In genomic region chr8:120539381-120539774, GRCm38 (mm10) we compare ENCODE assay signal across 8 mouse cellular contexts. TPM values are rescaled to one million over a fixed set of nuclear protein-coding genes. Genes with fewer than 3 reads are reported as not detected.
DNase-seq lines count a peak whose midpoint lies in the region; ATAC-seq and TF ChIP-seq lines count a peak whose summit lies in the region.

No protein-coding gene starts in this region.

- TF ChIP-seq CTCF in heart, adult 2 months (IDR thresholded peaks at IDR 0.05), result 0 out of 2 replicates have a peak, but pooled peaks have one; percentile 1
- no peak for TF ChIP-seq CTCF in liver, postnatal 0 days (IDR thresholded peaks at IDR 0.05; ENCODE audit: low read depth)
- no peak for TF ChIP-seq CTCF in olfactory bulb, adult 2 months (IDR thresholded peaks at IDR 0.05; ENCODE audit: insufficient read depth, low read depth, low read length)

- no peak overlapping the region for H3K9ac ChIP-seq in heart, adult 2 months (ENCODE audit: low read depth, low read length)
- H3K9ac ChIP-seq in liver, postnatal 0 days (replicated peaks), result peak overlapping the region; percentile 90

- H3K79me2 ChIP-seq in heart, adult 2 months (replicated peaks; ENCODE audit: control insufficient read depth, insufficient read depth, low read length), result 0 out of 2 replicates have a peak, but pooled peaks cover 2% of the 10 kb centered on the region

- H3K27ac ChIP-seq in heart, adult 2 months, result peak overlapping the region; percentile 51
- peak overlapping the region; percentile 98 for H3K27ac ChIP-seq in hindbrain, embryonic 10.5 days
- H3K27ac ChIP-seq in liver, postnatal 0 days (ENCODE audit: low read depth), result peak overlapping the region; percentile 98
- peak overlapping the region; percentile 96 for H3K27ac ChIP-seq in olfactory bulb, adult 2 months (ENCODE audit: insufficient read depth, low read depth, low read length)

- H3K27me3 ChIP-seq in heart, adult 2 months (ENCODE audit: control insufficient read depth, insufficient read depth, low read length), result no peaks in the 10 kb centered on the region
- H3K27me3 ChIP-seq in hindbrain, embryonic 10.5 days (ENCODE audit: insufficient read depth, poor library complexity, severe bottlenecking), result peaks cover 59% of the 10 kb centered on the region
- H3K27me3 ChIP-seq in liver, postnatal 0 days (ENCODE audit: insufficient read depth, low read length), result no peaks in the 10 kb centered on the region

- WGBS in heart, adult 2 months, result 40% methylated on average over 6 of the region's 6 CpGs
- WGBS in hindbrain, embryonic 10.5 days, result 30% methylated on average over 6 of the region's 6 CpGs
- 13% methylated on average over 6 of the region's 6 CpGs for WGBS in liver, postnatal 0 days (ENCODE audit: insufficient replicate concordance)
- 43% methylated on average over 6 of the region's 6 CpGs for WGBS in olfactory bulb, adult 2 months

- H3K4me3 ChIP-seq in heart, adult 2 months, result no peak overlapping the region
- H3K4me3 ChIP-seq in hindbrain, embryonic 10.5 days, result peak overlapping the region; percentile 81
- H3K4me3 ChIP-seq in liver, postnatal 0 days (ENCODE audit: low read depth, low read length), result peak overlapping the region; percentile 79
- no peak overlapping the region; the same call in 1 of the 2 replicates for H3K4me3 ChIP-seq in olfactory bulb, adult 2 months (ENCODE audit: insufficient read depth, low read depth, low read length)

- TF ChIP-seq POLR2A in heart, adult 2 months (IDR thresholded peaks at IDR 0.05; ENCODE audit: insufficient read depth, low read depth, low read length), result no peak
- no peak for TF ChIP-seq POLR2A in olfactory bulb, adult 2 months (IDR thresholded peaks at IDR 0.05; ENCODE audit: insufficient read depth, low read depth, low read length)

- no peaks in the 10 kb centered on the region for H3K36me3 ChIP-seq in heart, adult 2 months (ENCODE audit: control insufficient read depth, insufficient read depth, low read length)
- no peaks in the 10 kb centered on the region for H3K36me3 ChIP-seq in hindbrain, embryonic 10.5 days
- H3K36me3 ChIP-seq in liver, postnatal 0 days (replicated peaks; ENCODE audit: insufficient read depth, low read length), result 0 out of 2 replicates have a peak, but pooled peaks cover 3% of the 10 kb centered on the region

- H3K9me3 ChIP-seq in hindbrain, embryonic 10.5 days, result no peaks in the 10 kb centered on the region
- H3K9me3 ChIP-seq in liver, postnatal 0 days (ENCODE audit: low read length), result no peaks in the 10 kb centered on the region

- ATAC-seq in common myeloid progenitor, adult 5-6 weeks (replicated peaks; ENCODE audit: low read depth, poor library complexity, severe bottlenecking), result peak; percentile 33
- no peak for ATAC-seq in liver, postnatal 0 days

- peak overlapping the region; percentile 94 for H3K4me2 ChIP-seq in liver, postnatal 0 days (ENCODE audit: low read depth, low read length)

- peak in 1 of 2 experiments; percentile 70 for DNase-seq in heart, adult 2 months
- no peak for DNase-seq in heart, postnatal 4 days
- no peak for DNase-seq in hindbrain, embryonic 10.5 days (ENCODE audit: low spot score)
- DNase-seq in liver, postnatal 0 days, result peak; percentile 60
- DNase-seq in right cerebral cortex, adult 2 months (ENCODE audit: low spot score in 2 of 2), result no peak
- no peak for DNase-seq in left cerebral cortex, postnatal 4 days

- H3K4me1 ChIP-seq in heart, adult 2 months (ENCODE audit: control insufficient read depth, insufficient read depth, low read length), result peaks cover 12% of the 10 kb centered on the region
- H3K4me1 ChIP-seq in hindbrain, embryonic 10.5 days (replicated peaks), result peaks cover 99% of the 10 kb centered on the region
- peaks cover 75% of the 10 kb centered on the region for H3K4me1 ChIP-seq in liver, postnatal 0 days (ENCODE audit: insufficient read depth)
- peaks cover 72% of the 10 kb centered on the region for H3K4me1 ChIP-seq in olfactory bulb, adult 2 months (ENCODE audit: control insufficient read depth, insufficient read depth, low read length)

- intact Hi-C loops in heart, adult 2 months (cut with DNase I), result loop anchor here (5.0 kb wide), 1 partner anchor 312 kb away; the partner anchor contains the start of gene Gse1
- intact Hi-C loops in left cerebral cortex, postnatal 4 days (cut with DNase I), result loop anchor here (5.0 to 10.0 kb wide), 2 partner anchors 237 to 255 kb away; no protein-coding TSS in a partner anchor

- no peak for TF ChIP-seq EP300 in heart, adult 2 months (IDR thresholded peaks at IDR 0.05; ENCODE audit: insufficient read depth, low read depth, low read length)
- no peak for TF ChIP-seq EP300 in liver, postnatal 0 days (IDR thresholded peaks at IDR 0.05; ENCODE audit: low read depth)

RNA-seq across cellular contexts. Expression of gene Gins2, which starts 49.7 kb away (rescaled TPM):
- 1 to 10 TPM; 1.1 to 1.5 TPM for total RNA-seq in heart, adult 2 months (2021)
- 1.3 and 1.4 TPM in 2 replicates for polyA plus RNA-seq in heart, adult 2 months (2012; rRNA removed)
- 10 to 100 TPM; 42.0 to 43.2 TPM for total RNA-seq in heart, postnatal 4 days (2021)
- 22.9 and 48.0 TPM in 2 replicates for total RNA-seq in common myeloid progenitor, adult 5-6 weeks (2017)
- 138 and 165 TPM in 2 replicates for polyA plus RNA-seq in hindbrain, embryonic 10.5 days (2016; fragmentation: Nextera tagmentation; extraction: Ambion mirVana)
- polyA plus RNA-seq in liver, postnatal 0 days (2015; fragmentation: Nextera tagmentation; extraction: Ambion mirVana), result 18.6 and 20.3 TPM in 2 replicates
- not detected in 2 replicates for polyA plus RNA-seq in olfactory bulb, adult 2 months (2012; ENCODE audit: insufficient read depth, insufficient read length, low replicate concordance, missing spikeins)
- total RNA-seq in left cerebral cortex, postnatal 4 days (2021), result 1 to 10 TPM; 4.8 to 5.7 TPM

Comparison
In these comparisons a context has a peak if more than half of its experiments do, and no peak if none do; other contexts are left out.
1. H3K4me3 ChIP-seq: peak in hindbrain, embryonic 10.5 days (single experiment) and liver, postnatal 0 days (single experiment); none in heart, adult 2 months (single experiment) and olfactory bulb, adult 2 months (single experiment).
2. Peak in every context shown above with its lines, with median percentiles within 50 percentile points of each other: H3K27ac ChIP-seq.